Mouse (Mus musculus) heart, adult 2 months (tissue): ENCODE data around the gene Ifi214. TPM values are rescaled to one million over a fixed set of nuclear protein-coding genes. Genes with fewer than 3 reads are reported as not detected.
"Not testable (repeated sequence)": the region's sequence is repeated elsewhere in the genome, so short reads cannot be mapped to it uniquely, and the experiment has no call there.

Source experiments
- DNase-seq, 2 experiments: peaks; one replicate each; pipeline ENCODE4 v3.0.0; 2021
- H3K27ac ChIP-seq: fragments of 200-600 bp; 2 replicates; pipeline ENCODE4 v1.8.1; 2022
- H3K27me3 ChIP-seq: fragments of 200-500 bp; 2 replicates; pipeline ENCODE4 v1.6.1; 2012; ENCODE audit warnings: mild to moderate bottlenecking, low read length, inconsistent platforms, mixed read lengths; ENCODE audit not compliant: control insufficient read depth, insufficient read depth
- H3K36me3 ChIP-seq: fragments of 200-500 bp; 2 replicates; pipeline ENCODE4 v1.6.1; 2012; ENCODE audit warnings: low read length, inconsistent platforms; ENCODE audit not compliant: control insufficient read depth, insufficient read depth
- H3K4me1 ChIP-seq: fragments of 200-500 bp; 2 replicates; pipeline ENCODE4 v1.6.1; 2011; ENCODE audit warnings: low read length; ENCODE audit not compliant: control insufficient read depth, insufficient read depth
- H3K4me3 ChIP-seq: fragments of 200-600 bp; 2 replicates; pipeline ENCODE4 v1.8.1; 2022
- H3K79me2 ChIP-seq: fragments of 200-500 bp; replicated peaks from 2 replicates; pipeline ENCODE4 v1.6.1; 2012; ENCODE audit warnings: mild to moderate bottlenecking, inconsistent platforms, low read length, moderate library complexity, mixed read lengths; ENCODE audit not compliant: control insufficient read depth, insufficient read depth
- H3K9ac ChIP-seq: fragments of 200-500 bp; 2 replicates; pipeline ENCODE4 v1.6.1; 2012; ENCODE audit warnings: low read depth, mild to moderate bottlenecking, control low read depth, inconsistent platforms, low read length, mixed read lengths
- WGBS: fragments of 180-500 bp; shearing (Covaris S2); methylation state at CpG from one replicate; pipeline ENCODE4 v1.1.7; 2018; 5-methylcytosine and 5-hydroxymethylcytosine counted together
- intact Hi-C: fragments of 180-260 bp; cut with DNase I; formaldehyde crosslinking; loops from one replicate; pipeline ENCODE4 v1.15.1; 2025
- microRNA-seq, 2 experiments: library from miRNA; unstranded; fragments of <30 nt; microRNA quantifications; one replicate each; pipeline ENCODE4 v1.2.0; 2021
- polyA plus RNA-seq: library from polyadenylated mRNA; depleted of rRNA; stranded (reverse); fragments of >200 nt; gene quantifications from 2 replicates; pipeline ENCODE4 v1.2.3, GENCODE M21; 2012; rRNA removed
- total RNA-seq, 2 experiments: library from RNA; stranded (reverse); gene quantifications; 2 replicates each; pipeline ENCODE4 v1.2.3; 2021

Gene Ifi214
- total and polyA plus RNA-seq, 3 experiments, result 0.11 to 0.16 TPM; not detected in 1

- H3K79me2 ChIP-seq, H3K4me1 ChIP-seq, H3K27me3 ChIP-seq, H3K36me3 ChIP-seq, intact Hi-C loops, DNase-seq, H3K9ac ChIP-seq, H3K4me3 ChIP-seq, H3K27ac ChIP-seq: not testable (repeated sequence)
- 81% methylated on average over 3 of the region's 3 CpGs for WGBS
Measured at GRCm38 (mm10) chr1:173481182-173481574, 54.6 kb downstream of the Ifi214 start.

DNA sequence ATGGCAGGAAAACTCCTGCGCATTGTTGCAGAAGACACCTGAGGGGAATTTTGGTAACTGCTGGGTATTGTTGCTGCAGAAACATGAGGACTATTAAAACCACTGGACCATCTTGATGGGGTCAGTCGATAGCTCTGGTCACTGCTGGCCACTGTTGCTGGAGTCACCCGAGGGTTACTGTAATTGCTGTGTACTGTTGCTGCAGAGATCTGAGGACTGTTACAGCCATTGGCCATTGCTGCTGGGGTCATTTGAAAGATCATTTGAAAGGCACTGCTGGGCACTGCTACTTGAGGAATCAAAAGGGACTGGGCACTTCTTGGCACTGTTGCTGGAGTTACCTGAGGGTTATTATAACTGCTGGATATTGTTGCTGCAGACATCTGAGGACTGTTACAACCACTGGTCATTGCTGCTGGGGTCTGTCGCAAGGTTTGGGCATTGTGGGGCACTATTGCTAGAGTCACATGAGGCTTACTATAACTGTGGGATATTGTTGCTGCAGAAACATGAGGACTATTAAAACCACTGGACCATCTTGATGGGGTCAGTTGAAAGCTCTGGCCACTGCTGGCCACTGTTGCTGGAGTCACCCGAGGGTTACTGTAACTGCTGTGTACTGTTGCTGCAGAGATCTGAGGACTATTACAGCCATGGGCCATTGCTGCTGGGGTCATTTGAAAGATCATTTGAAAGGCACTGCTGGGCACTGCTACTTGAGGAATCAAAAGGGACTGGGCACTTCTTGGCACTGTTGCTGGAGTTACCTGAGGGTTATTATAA lies 55.2 kb downstream of the Ifi214 start:
- H3K9ac ChIP-seq, H3K27me3 ChIP-seq, H3K4me3 ChIP-seq, intact Hi-C loops, H3K36me3 ChIP-seq, H3K4me1 ChIP-seq, DNase-seq, H3K27ac ChIP-seq, H3K79me2 ChIP-seq: not testable (repeated sequence)
- 74% methylated on average over 5 of the region's 5 CpGs for WGBS

Small RNAs within 50 kb of the gene (microRNA-seq; reads per million reads assigned to microRNA genes)
- gene Gm44481, result 0 reads per million in 2 experiments

Other genes with a start within 250 kb of the Ifi214 start
- gene Ackr1, start 202.2 kb downstream of the Ifi214 start, total RNA-seq, result under 1 TPM in 1 of 2 experiments, not detected in 1; 0.59 TPM
- 1.4 and 1.8 TPM in 2 replicates for gene Ackr1, start 202.2 kb downstream of the Ifi214 start, polyA plus RNA-seq
- gene Aim2, start 185.1 kb downstream of the Ifi214 start, total RNA-seq, result 1 to 10 TPM; 1.1 to 1.4 TPM
- 0.82 and 1.4 TPM in 2 replicates for gene Aim2, start 185.1 kb downstream of the Ifi214 start, polyA plus RNA-seq
- 1 to 10 TPM; 1.6 to 2.6 TPM for gene Cadm3, start 168.3 kb downstream of the Ifi214 start, total RNA-seq
- gene Cadm3, start 168.3 kb downstream of the Ifi214 start, polyA plus RNA-seq, result 4.1 and 8.1 TPM in 2 replicates
- gene Ifi206, start 44.9 kb downstream of the Ifi214 start, total RNA-seq, result under 1 TPM; 0.16 to 0.41 TPM
- gene Ifi206, start 44.9 kb downstream of the Ifi214 start, polyA plus RNA-seq, result 0.18 and 0.82 TPM in 2 replicates
- gene Ifi213, start 63.3 kb upstream of the Ifi214 start, total RNA-seq, result under 1 TPM; 0.13 to 0.25 TPM
- 1.1 and 1.6 TPM in 2 replicates for gene Ifi213, start 63.3 kb upstream of the Ifi214 start, polyA plus RNA-seq
- under 1 TPM; 0.39 to 0.73 TPM for gene Ifi209, start 95.0 kb upstream of the Ifi214 start, total RNA-seq
- gene Ifi209, start 95.0 kb upstream of the Ifi214 start, polyA plus RNA-seq, result 0.45 and 0.56 TPM in 2 replicates
- gene Ifi208, start 137.7 kb upstream of the Ifi214 start, total RNA-seq, result under 1 TPM; 0.50 to 0.64 TPM
- 1.3 and 2.0 TPM in 2 replicates for gene Ifi208, start 137.7 kb upstream of the Ifi214 start, polyA plus RNA-seq
- gene Ifi207, start 205.8 kb upstream of the Ifi214 start, total RNA-seq, result 1 to 10 TPM; 5.8 to 5.9 TPM
- 8.5 and 9.0 TPM in 2 replicates for gene Ifi207, start 205.8 kb upstream of the Ifi214 start, polyA plus RNA-seq
- gene Ifi204, start 231.0 kb upstream of the Ifi214 start, total RNA-seq, result 1 to 10 TPM; 2.1 to 2.4 TPM
- gene Ifi204, start 231.0 kb upstream of the Ifi214 start, polyA plus RNA-seq, result 0.66 and 1.9 TPM in 2 replicates